Mouse (Mus musculus): ENCODE data around the gene Snx9.

The Snx9 gene

DNA sequence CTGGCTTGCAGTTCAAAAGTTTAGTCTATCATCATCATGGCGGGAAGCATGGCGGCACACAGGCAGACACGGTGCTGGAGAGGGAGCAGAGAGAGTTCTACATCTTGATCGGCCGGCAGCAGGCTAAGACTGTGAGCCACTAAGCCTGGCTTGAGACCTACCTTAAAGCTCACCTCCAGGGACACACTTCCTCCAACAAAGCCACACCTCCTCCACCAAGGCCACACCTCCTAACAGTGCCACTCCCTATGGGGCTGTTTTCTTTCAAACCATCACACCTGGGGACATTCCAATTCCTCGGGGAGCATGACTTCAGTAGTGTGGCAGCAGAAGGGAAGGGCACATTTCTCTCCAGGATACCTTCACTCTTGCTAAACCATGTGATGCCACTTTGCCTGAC is 127.4 kb downstream of the Snx9 start:
- no peak for DNase-seq (ENCODE audit: low spot score in 2 of 2)

DNA sequence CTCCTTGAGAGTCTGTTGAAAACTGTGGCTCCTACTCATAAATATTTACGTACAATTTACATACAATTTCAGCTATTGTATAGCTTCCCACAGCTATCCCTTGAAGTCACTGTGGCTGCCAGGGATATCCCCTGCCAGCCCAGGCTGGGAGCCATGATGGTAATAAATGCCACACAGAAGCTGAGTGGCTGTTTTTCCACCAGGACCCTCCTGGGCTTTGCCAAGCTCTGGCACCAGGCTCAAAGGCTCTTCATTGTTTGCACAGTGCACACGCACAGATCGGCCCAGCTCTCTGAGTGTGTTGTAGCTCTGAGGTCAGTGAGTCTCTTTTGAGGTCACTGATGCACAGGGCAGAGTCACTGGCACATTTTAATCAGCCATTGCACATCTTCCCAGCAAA is 128.1 kb downstream of the Snx9 start:
- no peak for DNase-seq (ENCODE audit: low spot score in 2 of 2)

DNA sequence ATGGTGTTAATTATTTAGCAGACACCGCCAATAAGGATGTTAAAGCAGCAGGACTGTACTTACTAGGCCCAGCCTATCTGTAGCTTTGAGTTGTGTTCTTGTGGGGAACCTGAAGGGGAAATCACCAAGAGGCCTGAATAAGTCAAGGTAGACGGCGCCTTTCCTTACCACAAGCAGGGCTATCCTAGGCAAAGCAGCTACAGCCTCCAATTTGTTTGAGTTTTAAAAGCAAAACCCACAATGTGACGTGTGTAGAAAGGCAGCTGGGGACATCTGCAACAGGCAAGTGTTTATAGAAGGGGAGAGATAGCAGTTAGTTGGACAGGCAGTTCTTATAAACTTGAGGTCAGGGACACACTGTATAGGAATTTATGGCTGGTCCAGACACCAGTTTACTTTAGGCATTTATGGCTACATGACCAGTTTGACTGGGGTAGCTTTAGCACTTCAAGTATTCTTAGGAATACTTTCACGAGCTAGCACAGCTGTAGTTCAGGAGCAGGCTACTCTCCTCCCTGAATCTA is 129.2 kb downstream of the Snx9 start:
- no peak for DNase-seq (ENCODE audit: low spot score in 2 of 2)

DNA sequence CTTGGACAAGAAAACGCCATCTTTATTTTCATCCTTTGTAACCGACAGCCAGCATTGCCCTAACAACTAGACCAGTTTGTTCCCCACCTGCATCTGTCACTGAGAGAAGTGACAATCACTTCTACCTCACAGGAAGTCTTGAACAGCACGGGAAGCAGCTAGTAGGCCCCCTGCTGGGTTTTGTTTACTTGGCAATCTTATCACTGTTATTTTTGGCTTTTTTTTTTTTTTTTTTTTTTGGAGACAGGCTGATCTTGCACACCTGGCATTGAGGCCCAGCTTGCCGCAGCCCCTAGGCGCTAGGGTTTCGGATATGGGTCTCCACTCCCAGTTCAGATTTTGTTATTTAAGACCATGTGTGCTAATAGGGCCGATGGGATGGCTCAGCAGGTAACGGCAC is 132.4 kb downstream of the Snx9 start:
- no peak for DNase-seq (ENCODE audit: low spot score in 2 of 2)

- peak; percentile 83 to 92 for DNase-seq (ENCODE audit: low spot score in 2 of 2)
Measured at GRCm38 (mm10) chr17:5975099-5975977, 134.2 kb downstream of the Snx9 start.

DNA sequence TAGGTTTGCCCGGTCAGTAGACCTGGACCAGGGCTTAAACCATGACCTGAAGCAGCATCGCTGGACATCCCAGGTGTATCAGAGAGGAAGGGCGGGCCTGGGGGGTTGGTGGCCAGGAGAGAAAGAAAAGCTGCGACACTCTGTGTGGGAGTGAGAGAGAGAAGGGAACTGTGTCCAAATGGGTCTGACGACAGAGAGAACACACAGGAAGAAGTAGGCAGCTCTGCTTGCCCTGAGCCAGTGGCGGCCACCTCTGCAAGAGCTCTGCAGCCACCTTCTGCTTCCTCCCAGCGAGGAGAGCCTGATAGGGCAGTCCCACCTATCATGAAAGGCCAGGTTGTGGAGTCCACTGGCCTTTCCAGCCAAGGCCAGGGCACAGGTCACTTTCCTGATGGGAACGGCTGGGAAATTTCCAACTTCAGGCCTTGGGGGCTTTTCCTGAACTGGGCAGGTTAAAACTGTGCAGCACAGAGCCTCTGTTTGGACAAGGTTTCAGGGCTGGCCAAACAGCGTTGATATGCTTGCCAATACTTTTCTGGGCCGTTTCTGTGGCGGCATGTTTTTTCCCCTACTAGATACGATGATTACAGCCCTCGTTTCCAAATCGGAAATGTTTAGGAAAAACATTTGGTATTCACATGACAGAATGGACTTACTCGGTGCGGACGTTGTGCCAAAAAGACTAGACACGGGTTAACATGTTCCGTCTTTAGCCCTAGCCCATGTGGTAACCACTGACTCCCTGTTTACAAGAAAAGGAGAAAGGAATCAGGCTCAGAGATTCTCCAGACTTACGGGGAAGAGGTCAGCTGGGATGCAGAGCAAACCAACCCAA is 135.3 kb downstream of the Snx9 start:
- DNase-seq (ENCODE audit: low spot score in 2 of 2) = peak; percentile 37 to 63

DNA sequence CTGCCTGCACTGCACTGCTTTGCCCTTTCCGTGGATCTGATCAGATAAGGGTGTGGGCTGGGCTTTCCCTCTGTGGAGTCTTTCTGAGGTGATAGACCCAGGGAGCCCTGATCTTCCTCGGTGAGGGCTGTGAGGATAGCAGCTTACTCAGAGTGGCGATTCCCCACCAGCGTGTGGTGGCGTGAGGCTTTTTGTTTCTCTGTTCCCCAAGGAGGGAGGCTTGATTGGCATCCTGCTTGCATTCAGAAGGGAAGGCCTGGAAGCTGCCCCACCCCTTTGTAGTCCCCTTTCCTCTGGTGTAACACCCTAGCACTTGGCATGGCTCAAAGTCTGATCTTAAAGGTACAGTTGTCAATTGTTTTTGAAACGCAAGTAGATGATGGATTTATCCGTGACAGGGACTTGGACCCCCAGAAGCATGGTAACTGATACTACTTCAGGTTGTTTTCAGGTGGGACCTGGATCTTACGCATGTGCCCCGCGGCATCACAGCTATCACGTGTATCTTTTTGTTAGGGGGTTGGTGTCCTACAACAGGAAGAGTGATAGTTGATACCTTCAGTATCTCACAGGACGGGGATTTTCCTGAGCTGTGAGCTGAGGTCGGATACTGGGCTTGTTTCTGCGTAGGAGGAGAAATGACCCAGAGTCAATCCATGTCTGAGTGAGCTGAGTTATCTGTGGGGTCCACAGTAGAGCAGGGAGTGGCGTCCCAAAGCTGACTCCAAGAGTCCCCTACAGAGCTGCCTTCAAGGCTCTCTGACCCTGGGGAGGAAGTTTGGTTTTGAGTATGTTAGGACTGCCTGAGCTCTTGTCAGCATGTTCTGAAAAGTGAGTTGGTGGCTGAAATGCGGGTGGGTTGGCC is 136.2 kb downstream of the Snx9 start:
- no peak for DNase-seq (ENCODE audit: low spot score in 2 of 2)

DNA sequence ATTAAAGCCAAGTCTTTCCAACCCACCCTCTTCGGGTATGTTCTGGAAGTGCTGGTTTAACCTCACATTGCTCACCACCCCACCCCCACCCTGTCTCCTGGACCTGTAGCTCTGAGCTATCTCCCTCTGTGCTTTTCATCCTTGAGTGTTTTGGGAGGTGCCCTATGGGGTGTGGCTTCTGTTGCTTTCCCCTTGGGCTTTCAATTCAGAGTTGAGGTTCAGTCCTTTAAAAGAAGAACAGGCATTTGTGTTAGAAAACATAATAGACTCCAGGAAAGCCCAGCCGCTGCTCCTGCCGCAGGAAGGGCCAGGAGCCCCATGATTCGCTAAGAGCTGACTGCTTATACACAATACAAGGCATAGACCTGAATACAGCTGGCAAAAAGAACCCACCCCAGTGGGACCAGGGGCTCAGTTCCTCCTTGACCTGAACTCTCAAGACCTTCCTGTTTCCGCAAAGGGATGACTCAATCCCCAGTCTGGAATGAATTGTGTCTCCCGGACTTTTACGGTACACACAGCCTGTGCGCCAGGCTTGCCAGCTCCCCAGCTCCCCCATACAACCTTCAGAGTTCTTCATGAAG is 136.9 kb downstream of the Snx9 start:
- DNase-seq (ENCODE audit: low spot score in 2 of 2) = peak in 1 of 2 experiments; percentile 25

DNA sequence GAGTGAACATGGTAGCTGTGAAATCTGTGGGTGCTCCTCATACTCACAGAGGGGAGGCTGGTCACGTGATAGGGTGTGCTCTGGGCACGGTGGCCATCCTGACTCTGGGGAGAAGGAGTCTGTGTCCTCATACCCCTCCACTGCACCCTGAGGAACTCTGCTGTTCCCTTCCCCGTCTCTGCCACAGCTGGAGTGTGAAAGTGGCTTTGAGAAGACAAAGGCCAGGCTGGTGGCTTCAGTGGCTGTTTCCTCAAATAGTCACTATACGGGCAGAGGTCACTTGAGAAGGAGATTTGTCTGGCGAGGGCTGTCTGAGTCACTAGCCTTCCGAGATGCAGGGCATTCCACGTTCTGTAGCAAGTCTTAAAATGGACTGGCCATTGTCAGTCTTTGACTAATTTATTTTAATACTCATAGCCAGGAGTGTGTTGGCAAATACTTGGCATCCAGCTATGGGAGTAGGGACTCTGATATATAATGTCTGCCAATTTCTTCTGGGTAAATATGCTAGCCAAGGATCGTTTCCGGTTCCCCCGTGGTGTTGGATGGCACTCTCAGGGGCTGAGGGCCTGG is 137.5 kb downstream of the Snx9 start:
- DNase-seq (ENCODE audit: low spot score in 2 of 2) = no peak

DNA sequence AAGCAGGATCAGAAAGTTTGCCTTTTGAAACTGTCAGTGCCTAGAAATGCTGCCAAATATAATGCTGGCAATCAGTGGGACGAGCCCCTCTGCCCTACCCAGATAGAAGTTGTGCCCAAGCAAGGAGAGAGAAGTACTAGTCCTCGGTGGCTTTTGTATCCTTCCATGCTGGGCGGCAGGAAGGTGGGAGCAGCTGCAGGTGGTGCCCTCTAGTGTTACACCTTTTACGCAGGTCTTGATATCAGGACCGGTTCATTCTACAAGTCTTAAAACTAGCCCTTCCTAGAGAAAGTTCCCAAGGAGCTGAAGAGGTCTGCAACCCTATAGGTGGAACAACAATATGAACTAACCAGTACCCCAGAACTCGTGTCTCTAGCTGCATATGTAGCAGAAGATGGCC is 139.7 kb downstream of the Snx9 start:
- no peak for DNase-seq (ENCODE audit: low spot score in 2 of 2)
